Mouse (Mus musculus) midbrain, postnatal 0 days (tissue): ENCODE measurements at regions not wholly inside any gene's neighbourhood (a gene's known extent, or its start where the extent isn't known, plus 50 kb on each side); places are given as distances from the start of the nearest gene placed in this dataset.
"Not testable (repeated sequence)": the region's sequence is repeated elsewhere in the genome, so short reads cannot be mapped to it uniquely, and the experiment has no call there.

ENCODE experiments used
- ATAC-seq: fragments of 200-750 bp; cut with Nextera tagmentation; 2 replicates; pipeline ENCODE4 v1.8.0; 2017; ENCODE audit warnings: moderate number of reproducible peaks, mild to moderate bottlenecking, moderate TSS enrichment, moderate library complexity; ENCODE audit not compliant: low FRiP score
- DNase-seq: peaks from one replicate; pipeline ENCODE4 v3.0.0-alpha.2; 2015; ENCODE audit warnings: low spot score
- H3K27ac ChIP-seq: fragments of 300-500 bp; sonication (generic); 2 replicates; pipeline ENCODE4 v1.5.1; 2014; ENCODE audit warnings: low read depth, mild to moderate bottlenecking, low read length, mixed read lengths
- H3K27me3 ChIP-seq: fragments of 300-500 bp; sonication (generic); 2 replicates; pipeline ENCODE4 v1.6.1; 2014; ENCODE audit warnings: low read length, control low read depth, mixed read lengths; ENCODE audit not compliant: insufficient read depth
- H3K36me3 ChIP-seq: fragments of 300-500 bp; sonication (generic); 2 replicates; pipeline ENCODE4 v1.6.1; 2014; ENCODE audit warnings: low read length, control low read depth, mixed read lengths; ENCODE audit not compliant: insufficient read depth
- H3K4me1 ChIP-seq: fragments of 300-500 bp; sonication (generic); 2 replicates; pipeline ENCODE4 v1.6.1; 2014; ENCODE audit warnings: mild to moderate bottlenecking, control low read depth, antibody characterized with exemption, low read length, mixed read lengths; ENCODE audit not compliant: insufficient read depth
- H3K4me2 ChIP-seq: fragments of 300-500 bp; sonication (generic); 2 replicates; pipeline ENCODE4 v1.6.1; 2014; ENCODE audit warnings: low read depth, mild to moderate bottlenecking, low read length, mixed read lengths; ENCODE audit not compliant: poor library complexity, severe bottlenecking
- H3K4me3 ChIP-seq: fragments of 300-500 bp; sonication (generic); 2 replicates; pipeline ENCODE4 v1.5.1; 2014; ENCODE audit warnings: low read depth, mild to moderate bottlenecking, low read length, moderate library complexity
- H3K9ac ChIP-seq: fragments of 300-500 bp; sonication (generic); replicated peaks from 2 replicates; pipeline ENCODE4 v1.6.1; 2014; ENCODE audit warnings: mild to moderate bottlenecking, low read length, moderate library complexity, mixed read lengths; ENCODE audit not compliant: poor library complexity, severe bottlenecking
- H3K9me3 ChIP-seq: fragments of 300-500 bp; sonication (generic); 2 replicates; pipeline ENCODE4 v1.6.1; 2016; ENCODE audit warnings: low read length, control low read depth
- CTCF ChIP-seq: IDR thresholded peaks from 2 replicates; pipeline ENCODE4 v1.5.1; 2016; ENCODE audit warnings: antibody characterized with exemption, mild to moderate bottlenecking
- WGBS: fragments of 180-500 bp; shearing (Covaris S2); extraction: QIAGEN DNeasy Blood & Tissue Kit; methylation state at CpG from one replicate; pipeline ENCODE4 v1.1.7; 2014; 5-methylcytosine and 5-hydroxymethylcytosine counted together

DNA sequence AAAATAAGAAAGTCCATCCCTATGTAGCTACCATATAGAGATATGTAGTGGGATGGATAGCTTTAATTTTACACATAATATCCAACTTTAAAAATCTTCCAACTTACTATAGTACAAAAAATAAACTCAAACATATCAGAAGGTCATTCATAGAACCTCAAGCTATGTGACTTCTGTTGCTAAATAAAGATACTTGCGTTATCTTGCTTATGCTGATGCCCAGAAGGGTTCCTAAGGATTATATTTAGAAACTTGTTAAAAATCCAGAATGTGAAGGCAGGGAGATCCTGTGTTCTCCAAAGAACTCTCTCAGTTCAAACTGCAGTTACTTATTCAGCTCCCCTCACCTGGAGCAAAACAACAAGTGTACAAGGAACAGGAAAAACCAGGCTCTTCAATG, 177.9 kb upstream of the Pcsk5 start:
- DNase-seq (no peak), ATAC-seq (no peak)
- no peaks in the 10 kb centered on the region for H3K27me3 ChIP-seq
- H3K9me3 ChIP-seq = no peaks in the 10 kb centered on the region
- no peak overlapping the region for H3K4me2 ChIP-seq
- H3K27ac ChIP-seq = no peak overlapping the region
- H3K4me3 ChIP-seq = no peak overlapping the region
- no peaks in the 10 kb centered on the region for H3K36me3 ChIP-seq
- WGBS = 86% methylated on average over 1 of the region's 1 CpGs
- no peak for TF ChIP-seq CTCF
- H3K9ac ChIP-seq = no peak overlapping the region
- H3K4me1 ChIP-seq = no peaks in the 10 kb centered on the region

DNA sequence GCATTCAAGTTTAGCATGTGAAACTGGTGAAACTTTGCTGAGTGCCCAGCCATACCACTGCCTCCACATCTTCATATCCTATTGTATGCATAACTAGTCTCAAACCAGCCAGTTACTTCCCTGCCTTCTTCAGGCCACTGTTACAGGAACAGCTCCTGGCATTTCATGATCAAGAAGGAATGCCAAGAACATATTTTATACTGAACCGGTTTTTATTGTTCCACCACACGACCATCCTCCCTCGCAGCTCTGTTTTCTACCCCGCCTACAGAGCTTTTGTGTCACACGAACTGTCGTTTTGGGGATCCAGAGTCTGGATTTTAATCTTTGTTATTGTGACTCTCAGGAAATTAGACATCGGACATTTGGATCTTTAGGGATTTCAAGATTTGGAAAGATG, 174.6 kb upstream of the Pcsk5 start:
- Histone ChIP-seq H3K36me3 (no peaks in the 10 kb centered on the region), H3K4me1 (no peaks in the 10 kb centered on the region), H3K9me3 (no peaks in the 10 kb centered on the region), H3K27me3 (no peaks in the 10 kb centered on the region), H3K27ac (no peak overlapping the region), H3K4me3 (no peak overlapping the region), H3K4me2 (no peak overlapping the region), H3K9ac (no peak overlapping the region)
- ATAC-seq (no peak), DNase-seq (no peak)
- WGBS = 79% methylated on average over 7 of the region's 7 CpGs
- TF ChIP-seq CTCF = no peak

DNA sequence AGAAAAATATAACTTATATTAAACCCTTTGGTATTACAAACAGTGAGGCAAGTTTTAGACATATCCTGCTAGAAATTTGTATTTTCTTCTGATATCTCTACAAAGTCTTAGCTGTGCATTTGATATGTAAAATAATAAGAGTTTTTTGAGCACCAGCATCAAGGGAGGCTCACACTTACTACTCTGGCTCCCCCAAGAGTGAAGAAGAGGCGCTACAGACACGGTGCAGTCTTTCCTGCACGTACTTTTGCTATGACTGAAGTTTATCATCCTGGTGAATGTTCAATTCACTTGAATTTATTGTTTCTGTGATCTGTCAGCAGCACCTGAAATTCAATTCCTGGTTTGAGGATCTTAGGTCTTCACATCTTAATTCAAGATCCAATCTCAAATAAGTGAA, 160.1 kb upstream of the Pcsk5 start:
- TF ChIP-seq CTCF = peak; percentile 30
- no peak overlapping the region for H3K4me2 ChIP-seq
- no peaks in the 10 kb centered on the region for H3K36me3 ChIP-seq
- ATAC-seq (no peak), DNase-seq (no peak)
- H3K4me1 ChIP-seq = no peaks in the 10 kb centered on the region
- H3K4me3 ChIP-seq = no peak overlapping the region
- H3K9me3 ChIP-seq = no peaks in the 10 kb centered on the region
- H3K27me3 ChIP-seq = no peaks in the 10 kb centered on the region
- no peak overlapping the region for H3K27ac ChIP-seq
- 90% methylated on average over 3 of the region's 3 CpGs for WGBS
- H3K9ac ChIP-seq = no peak overlapping the region

DNA sequence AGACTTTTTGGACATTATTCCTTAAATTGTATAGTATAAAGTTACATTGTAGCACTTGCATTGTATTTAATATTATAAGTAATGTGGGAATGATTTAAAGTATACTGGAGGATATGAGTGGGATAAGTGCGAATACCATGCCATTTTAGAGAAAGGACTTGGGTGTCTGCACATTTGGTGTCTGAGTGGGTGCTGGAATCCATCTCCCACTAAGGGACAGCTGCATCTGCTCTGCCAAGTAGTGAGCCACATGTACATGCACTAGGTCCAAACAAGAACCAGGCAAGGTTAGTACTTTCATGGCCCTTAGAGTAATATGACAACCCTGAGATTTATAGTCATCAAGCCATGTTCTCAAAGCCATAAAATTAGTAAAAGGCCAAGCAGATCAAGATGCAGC, 146.0 kb upstream of the Pcsk5 start:
- DNase-seq = no peak
- Histone ChIP-seq H3K4me3 (no peak overlapping the region), H3K9me3 (no peaks in the 10 kb centered on the region), H3K4me1 (no peaks in the 10 kb centered on the region), H3K4me2 (no peak overlapping the region), H3K27me3 (no peaks in the 10 kb centered on the region), H3K27ac (no peak overlapping the region), H3K9ac (no peak overlapping the region), H3K36me3 (no peaks in the 10 kb centered on the region)
- TF ChIP-seq CTCF = no peak
- ATAC-seq = no peak
- 97% methylated on average over 1 of the region's 1 CpGs for WGBS

DNA sequence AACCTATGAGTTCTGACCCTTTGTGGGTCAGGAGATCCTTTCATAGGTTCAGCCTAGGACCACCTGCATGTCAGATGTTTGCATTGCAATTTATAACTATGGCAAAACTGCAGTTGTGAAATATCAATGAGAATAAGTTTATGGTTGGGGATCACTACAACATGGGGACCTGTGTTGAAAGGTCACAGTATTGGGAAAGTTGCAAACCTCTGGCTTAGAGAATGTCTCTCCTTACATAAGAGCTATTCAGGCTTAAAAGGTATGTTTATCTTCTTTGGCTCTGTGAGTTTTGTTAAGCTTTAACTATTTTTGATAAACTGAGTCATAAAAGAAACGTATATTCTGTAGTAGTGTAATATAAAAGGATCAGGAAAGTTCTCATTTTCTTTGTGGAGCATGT, 128.1 kb upstream of the Pcsk5 start:
- Histone ChIP-seq H3K4me3 (no peak overlapping the region), H3K9me3 (no peaks in the 10 kb centered on the region), H3K36me3 (no peaks in the 10 kb centered on the region), H3K27me3 (no peaks in the 10 kb centered on the region), H3K4me1 (no peaks in the 10 kb centered on the region), H3K27ac (no peak overlapping the region), H3K9ac (no peak overlapping the region), H3K4me2 (no peak overlapping the region)
- ATAC-seq = no peak
- TF ChIP-seq CTCF = no peak
- DNase-seq = no peak
- 73% methylated on average over 1 of the region's 1 CpGs for WGBS

DNA sequence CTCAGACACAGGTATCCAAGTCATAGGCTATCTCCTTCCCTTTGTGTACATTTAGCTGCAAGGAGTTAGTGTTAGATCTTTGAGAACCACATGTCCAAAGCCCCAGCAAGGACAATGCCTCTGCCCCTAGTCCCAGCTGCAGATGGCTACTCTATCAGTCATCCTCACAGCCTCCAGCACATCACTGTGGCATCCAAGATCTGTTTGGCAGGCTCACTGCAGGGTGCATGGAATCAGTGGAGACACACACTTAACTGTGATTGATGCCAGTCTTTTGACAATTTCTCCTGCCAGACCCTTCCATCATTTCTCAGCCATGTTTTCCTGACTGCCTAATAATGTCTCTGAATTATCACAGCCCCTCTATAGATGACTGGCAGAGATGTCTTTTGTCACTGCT, 121.0 kb upstream of the Pcsk5 start:
- TF ChIP-seq CTCF = no peak
- no peak overlapping the region for H3K4me2 ChIP-seq
- DNase-seq (peak; percentile 52), ATAC-seq (no peak; the same call in 1 of the 2 replicates)
- H3K36me3 ChIP-seq = no peaks in the 10 kb centered on the region
- no peaks in the 10 kb centered on the region for H3K4me1 ChIP-seq
- no peak overlapping the region for H3K4me3 ChIP-seq
- no peaks in the 10 kb centered on the region for H3K27me3 ChIP-seq
- no peak overlapping the region for H3K9ac ChIP-seq
- no peak overlapping the region for H3K27ac ChIP-seq
- H3K9me3 ChIP-seq = no peaks in the 10 kb centered on the region

DNA sequence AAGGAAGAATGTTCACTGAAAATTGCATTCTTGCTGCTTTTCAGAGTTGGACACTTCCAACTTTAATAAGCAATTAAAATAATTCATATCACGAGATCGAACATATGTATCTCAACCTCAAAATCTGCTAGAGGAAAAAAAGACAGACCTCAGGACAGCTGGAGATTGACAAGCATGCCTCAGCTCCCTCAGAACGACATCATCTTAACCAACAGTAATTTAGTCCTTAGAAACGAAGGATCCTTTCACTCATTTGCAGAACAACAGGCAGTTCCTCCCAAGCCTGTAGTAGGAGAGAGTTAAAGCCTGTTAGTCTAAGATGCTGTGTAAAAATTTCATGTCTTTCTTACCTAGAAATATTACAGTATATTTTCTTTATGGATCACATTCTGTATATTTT, 95.2 kb upstream of the Pcsk5 start:
- Histone ChIP-seq H3K4me3 (no peak overlapping the region), H3K9ac (no peak overlapping the region), H3K27ac (no peak overlapping the region), H3K4me1 (no peaks in the 10 kb centered on the region), H3K9me3 (no peaks in the 10 kb centered on the region), H3K36me3 (no peaks in the 10 kb centered on the region), H3K4me2 (no peak overlapping the region), H3K27me3 (no peaks in the 10 kb centered on the region)
- no peak for TF ChIP-seq CTCF
- 73% methylated on average over 4 of the region's 4 CpGs for WGBS
- ATAC-seq = no peak
- no peak for DNase-seq

DNA sequence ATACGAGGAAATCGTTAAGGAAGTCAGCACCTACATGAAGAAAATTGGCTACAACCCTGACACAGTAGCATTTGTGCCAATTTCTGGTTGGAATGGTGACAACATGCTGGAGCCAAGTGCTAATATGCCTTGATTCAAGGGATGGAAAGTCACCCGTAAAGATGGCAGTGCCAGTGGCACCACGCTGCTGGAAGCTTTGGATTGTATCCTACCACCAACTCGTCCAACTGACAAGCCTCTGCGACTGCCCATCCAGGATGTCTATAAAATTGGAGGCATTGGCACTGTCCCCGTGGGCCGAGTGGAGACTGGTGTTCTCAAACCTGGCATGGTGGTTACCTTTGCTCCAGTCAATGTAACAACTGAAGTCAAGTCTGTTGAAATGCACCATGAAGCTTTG, 89.7 kb upstream of the Pcsk5 start:
- not testable (repeated sequence) for H3K9ac ChIP-seq, H3K4me2 ChIP-seq, H3K27me3 ChIP-seq, H3K36me3 ChIP-seq, H3K27ac ChIP-seq, H3K9me3 ChIP-seq, H3K4me3 ChIP-seq, ATAC-seq, H3K4me1 ChIP-seq
- DNase-seq = peak; percentile 5
- WGBS = 93% methylated on average over 8 of the region's 8 CpGs
